Mouse (Mus musculus): ENCODE measurements around the gene Ano10. TPM values are rescaled to one million over a fixed set of nuclear protein-coding genes. Genes with fewer than 3 reads are reported as not detected.

The Ano10 gene
- polyA plus RNA-seq, 1 experiment: 80.3 TPM

- no peak for TF ChIP-seq CTCF (IDR thresholded peaks at IDR 0.05; ENCODE audit: extremely low read depth, insufficient read length, insufficient replicate concordance, low read depth, low read length)
- TF ChIP-seq POLR2A (IDR thresholded peaks at IDR 0.05; ENCODE audit: low read depth, low read length): no peak
- H3K4me3 ChIP-seq (ENCODE audit: low read depth, low read length): no peak overlapping the region
- H3K36me3 ChIP-seq (ENCODE audit: control insufficient read depth, insufficient read depth, low read length): no peaks in the 10 kb centered on the region; the same call in 1 of the 2 replicates
- WGBS: 79% methylated on average over 5 of the region's 5 CpGs
- no peaks in the 10 kb centered on the region for H3K27me3 ChIP-seq (ENCODE audit: control insufficient read depth, insufficient read depth, low read length)
- H3K4me1 ChIP-seq (ENCODE audit: control insufficient read depth, insufficient read depth, insufficient read length, low read length): peaks cover 8% of the 10 kb centered on the region; the same call in 1 of the 2 replicates
- H3K27ac ChIP-seq (ENCODE audit: insufficient read depth, low read depth, low read length): no peak overlapping the region
Measured at GRCm38 (mm10) chr9:122193823-122194222, 100.4 kb downstream of the Ano10 start.

GRCm38 (mm10) chr9:122193361-122193760 is 100.9 kb downstream of the Ano10 start:
- H3K36me3 ChIP-seq (ENCODE audit: control insufficient read depth, insufficient read depth, low read length): no peaks in the 10 kb centered on the region; the same call in 1 of the 2 replicates
- H3K4me1 ChIP-seq (ENCODE audit: control insufficient read depth, insufficient read depth, insufficient read length, low read length): peaks cover 4% of the 10 kb centered on the region; the same call in 1 of the 2 replicates
- TF ChIP-seq POLR2A (IDR thresholded peaks at IDR 0.05; ENCODE audit: low read depth, low read length): no peak
- no peak for TF ChIP-seq CTCF (IDR thresholded peaks at IDR 0.05; ENCODE audit: extremely low read depth, insufficient read length, insufficient replicate concordance, low read depth, low read length)
- 59% methylated on average over 5 of the region's 5 CpGs for WGBS
- no peaks in the 10 kb centered on the region for H3K27me3 ChIP-seq (ENCODE audit: control insufficient read depth, insufficient read depth, low read length)
- no peak overlapping the region for H3K27ac ChIP-seq (ENCODE audit: insufficient read depth, low read depth, low read length)
- H3K4me3 ChIP-seq (ENCODE audit: low read depth, low read length): no peak overlapping the region

GRCm38 (mm10) chr9:122188724-122189123 is 105.5 kb downstream of the Ano10 start:
- Histone ChIP-seq H3K36me3 (ENCODE audit: control insufficient read depth, insufficient read depth, low read length) (no peaks in the 10 kb centered on the region), H3K4me1 (ENCODE audit: control insufficient read depth, insufficient read depth, insufficient read length, low read length) (peaks cover 9% of the 10 kb centered on the region), H3K27me3 (ENCODE audit: control insufficient read depth, insufficient read depth, low read length) (no peaks in the 10 kb centered on the region), H3K4me3 (ENCODE audit: low read depth, low read length) (no peak overlapping the region), H3K27ac (ENCODE audit: insufficient read depth, low read depth, low read length) (no peak overlapping the region)
- 29% methylated on average over 1 of the region's 1 CpGs for WGBS
- TF ChIP-seq POLR2A (IDR thresholded peaks at IDR 0.05; ENCODE audit: low read depth, low read length) (no peak), CTCF (IDR thresholded peaks at IDR 0.05; ENCODE audit: extremely low read depth, insufficient read length, insufficient replicate concordance, low read depth, low read length) (peak; percentile 36; the same call in 1 of the 2 replicates)

- Histone ChIP-seq H3K27ac (ENCODE audit: insufficient read depth, low read depth, low read length) (peak overlapping the region; percentile 24), H3K4me3 (ENCODE audit: low read depth, low read length) (no peak overlapping the region), H3K36me3 (ENCODE audit: control insufficient read depth, insufficient read depth, low read length) (no peaks in the 10 kb centered on the region), H3K4me1 (ENCODE audit: control insufficient read depth, insufficient read depth, insufficient read length, low read length) (peaks cover 9% of the 10 kb centered on the region), H3K27me3 (ENCODE audit: control insufficient read depth, insufficient read depth, low read length) (no peaks in the 10 kb centered on the region)
- no peak for TF ChIP-seq CTCF (IDR thresholded peaks at IDR 0.05; ENCODE audit: extremely low read depth, insufficient read length, insufficient replicate concordance, low read depth, low read length)
- no peak for TF ChIP-seq POLR2A (IDR thresholded peaks at IDR 0.05; ENCODE audit: low read depth, low read length)
- 78% methylated on average over 7 of the region's 7 CpGs for WGBS
Measured at GRCm38 (mm10) chr9:122187451-122187921, 106.7 kb downstream of the Ano10 start.

GRCm38 (mm10) chr9:122186643-122187226 is 107.5 kb downstream of the Ano10 start:
- Histone ChIP-seq H3K36me3 (ENCODE audit: control insufficient read depth, insufficient read depth, low read length) (no peaks in the 10 kb centered on the region), H3K4me3 (ENCODE audit: low read depth, low read length) (no peak overlapping the region), H3K27ac (ENCODE audit: insufficient read depth, low read depth, low read length) (peak overlapping the region; percentile 24), H3K27me3 (ENCODE audit: control insufficient read depth, insufficient read depth, low read length) (no peaks in the 10 kb centered on the region), H3K4me1 (ENCODE audit: control insufficient read depth, insufficient read depth, insufficient read length, low read length) (peaks cover 9% of the 10 kb centered on the region)
- TF ChIP-seq CTCF (IDR thresholded peaks at IDR 0.05; ENCODE audit: extremely low read depth, insufficient read length, insufficient replicate concordance, low read depth, low read length): no peak
- WGBS: 60% methylated on average over 1 of the region's 1 CpGs

- peaks cover 9% of the 10 kb centered on the region for H3K4me1 ChIP-seq (ENCODE audit: control insufficient read depth, insufficient read depth, insufficient read length, low read length)
- 93% methylated on average over 6 of the region's 6 CpGs for WGBS
- TF ChIP-seq CTCF (IDR thresholded peaks at IDR 0.05; ENCODE audit: extremely low read depth, insufficient read length, insufficient replicate concordance, low read depth, low read length) (no peak), POLR2A (IDR thresholded peaks at IDR 0.05; ENCODE audit: low read depth, low read length) (no peak)
- no peaks in the 10 kb centered on the region for H3K27me3 ChIP-seq (ENCODE audit: control insufficient read depth, insufficient read depth, low read length)
- H3K27ac ChIP-seq (ENCODE audit: insufficient read depth, low read depth, low read length): peak overlapping the region; percentile 20; the same call in 1 of the 2 replicates
- H3K36me3 ChIP-seq (ENCODE audit: control insufficient read depth, insufficient read depth, low read length): no peaks in the 10 kb centered on the region
- H3K4me3 ChIP-seq (ENCODE audit: low read depth, low read length): no peak overlapping the region
Measured at GRCm38 (mm10) chr9:122185953-122186352, 108.3 kb downstream of the Ano10 start.

- Histone ChIP-seq H3K27ac (ENCODE audit: insufficient read depth, low read depth, low read length) (no peak overlapping the region), H3K4me3 (ENCODE audit: low read depth, low read length) (no peak overlapping the region), H3K27me3 (ENCODE audit: control insufficient read depth, insufficient read depth, low read length) (no peaks in the 10 kb centered on the region), H3K36me3 (ENCODE audit: control insufficient read depth, insufficient read depth, low read length) (no peaks in the 10 kb centered on the region), H3K4me1 (ENCODE audit: control insufficient read depth, insufficient read depth, insufficient read length, low read length) (peaks cover 9% of the 10 kb centered on the region)
- 6% methylated on average over 2 of the region's 2 CpGs for WGBS
- TF ChIP-seq POLR2A (IDR thresholded peaks at IDR 0.05; ENCODE audit: low read depth, low read length) (no peak), CTCF (IDR thresholded peaks at IDR 0.05; ENCODE audit: extremely low read depth, insufficient read length, insufficient replicate concordance, low read depth, low read length) (peak; percentile 71; the same call in 1 of the 2 replicates)
Measured at GRCm38 (mm10) chr9:122185061-122185460, 109.2 kb downstream of the Ano10 start.

Data from small intestine, adult 2 months (tissue).